8 mouse cellular contexts compared by ENCODE assay signal in the genomic region with DNA sequence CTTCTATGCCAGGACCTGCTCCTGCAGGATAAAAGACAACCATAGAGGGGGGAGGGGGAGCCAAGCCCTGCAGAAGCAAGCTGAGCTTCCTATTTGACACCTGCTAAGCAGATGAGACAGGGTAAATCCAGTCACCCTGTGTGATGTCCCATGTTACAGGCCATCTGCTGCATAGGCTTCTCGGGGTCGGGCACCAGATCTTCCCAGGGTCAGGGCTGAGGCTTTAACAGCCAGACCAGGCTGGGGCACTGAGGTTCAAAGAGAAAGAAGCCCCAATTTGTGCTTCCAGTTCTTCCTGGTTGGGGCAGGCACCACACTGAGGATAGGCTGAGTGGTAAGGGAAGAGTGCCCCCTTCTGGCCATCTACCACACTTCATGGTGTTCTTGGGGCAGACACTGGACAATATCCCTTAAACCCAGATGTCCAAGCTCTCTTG.
DNase-seq lines count a peak whose midpoint lies in the region; ATAC-seq and TF ChIP-seq lines count a peak whose summit lies in the region.

No protein-coding gene starts in this region.

- H3K27me3 ChIP-seq in intestine, embryonic 16.5 days (replicated peaks; ENCODE audit: control insufficient read depth, insufficient read depth, low read length): no peaks in the 10 kb centered on the region

- H3K9me3 ChIP-seq in intestine, embryonic 16.5 days (ENCODE audit: control insufficient read depth, low read length): no peaks in the 10 kb centered on the region

- H3K4me3 ChIP-seq in gastrocnemius, adult 2 months: no peak overlapping the region
- no peak overlapping the region for H3K4me3 ChIP-seq in intestine, embryonic 16.5 days (ENCODE audit: low read length)
- no peak overlapping the region for H3K4me3 ChIP-seq in left cerebral cortex, adult 2 months

- ATAC-seq in intestine, embryonic 16.5 days: peak; percentile 81

- DNase-seq in adrenal gland, adult 2 months: peak; percentile 80
- peak; percentile 49 to 80 for DNase-seq in cerebellum, postnatal 4 days (ENCODE audit: low spot score in 2 of 2)
- peak; percentile 75 for DNase-seq in gastrocnemius, adult 2 months
- DNase-seq in left cerebral cortex, adult 2 months (ENCODE audit: extremely low spot score in 1 of 2, low spot score in 2 of 2): peak; percentile 66 to 76
- peak; percentile 82 for DNase-seq in mesoderm, embryonic 11.5 days (ENCODE audit: low read depth, low spot score)
- DNase-seq in right cerebral cortex, postnatal 36 days (ENCODE audit: low spot score in 2 of 2): peak; percentile 41
- no peak for DNase-seq in spleen, postnatal 14 days (ENCODE audit: low spot score in 2 of 2)

- no peak overlapping the region for H3K9ac ChIP-seq in intestine, embryonic 16.5 days (ENCODE audit: low read depth, low read length)

- peak; percentile 72 for TF ChIP-seq CTCF in gastrocnemius, adult 2 months (IDR thresholded peaks at IDR 0.05)
- peak; percentile 76 for TF ChIP-seq CTCF in left cerebral cortex, adult 2 months (IDR thresholded peaks at IDR 0.05)

- 13% methylated on average over 2 of the region's 2 CpGs for WGBS in intestine, embryonic 16.5 days

- H3K27ac ChIP-seq in gastrocnemius, adult 2 months: no peak overlapping the region
- no peak overlapping the region for H3K27ac ChIP-seq in intestine, embryonic 16.5 days (ENCODE audit: low read length)
- no peak overlapping the region for H3K27ac ChIP-seq in left cerebral cortex, adult 2 months

- H3K4me2 ChIP-seq in intestine, embryonic 16.5 days (ENCODE audit: low read depth, low read length): no peak overlapping the region

- peaks cover 3% of the 10 kb centered on the region; the same call in 1 of the 2 replicates for H3K4me1 ChIP-seq in intestine, embryonic 16.5 days (ENCODE audit: control insufficient read depth, insufficient read depth, low read length)

- no peaks in the 10 kb centered on the region for H3K36me3 ChIP-seq in intestine, embryonic 16.5 days (ENCODE audit: control insufficient read depth, insufficient read depth, low read length)

- intact Hi-C loops in gastrocnemius, adult 2 months (cut with DNase I): loop anchor here (1.0 to 5.0 kb wide), 2 partner anchors 263 to 728 kb away; no protein-coding TSS in a partner anchor
- intact Hi-C loops in left cerebral cortex, adult 2 months (cut with DNase I): loop anchor here (5.0 to 10.0 kb wide), 5 partner anchors 142 to 728 kb away; no protein-coding TSS in a partner anchor

Comparison
In these comparisons a context has a peak if more than half of its experiments do, and no peak if none do; other contexts are left out.
1. DNase-seq: peak in adrenal gland, adult 2 months (single experiment), cerebellum, postnatal 4 days (2 of 2), gastrocnemius, adult 2 months (single experiment), left cerebral cortex, adult 2 months (2 of 2), mesoderm, embryonic 11.5 days (single experiment) and right cerebral cortex, postnatal 36 days (2 of 2); none in spleen, postnatal 14 days (0 of 2).